Mouse (Mus musculus): ENCODE measurements around the gene Ly6g5b.
A peak's percentile ranks its signal among the peaks of the same experiment; 100 is the strongest.

The Ly6g5b gene

GRCm38 (mm10) chr17:35104079-35104478 lies 11.1 kb downstream of the Ly6g5b start:
- no peak for DNase-seq

GRCm38 (mm10) chr17:35103221-35103690 lies 12.0 kb downstream of the Ly6g5b start:
- DNase-seq, result peak; percentile 90

- no peak for DNase-seq
These were observed 12.9 kb downstream of the Ly6g5b start for GRCm38 (mm10) chr17:35102299-35102698.

- DNase-seq, result no peak
These were observed 14.1 kb downstream of the Ly6g5b start for GRCm38 (mm10) chr17:35101161-35101560.

GRCm38 (mm10) chr17:35100196-35100765 lies 14.9 kb downstream of the Ly6g5b start:
- no peak for DNase-seq

GRCm38 (mm10) chr17:35097164-35097655 lies 18.0 kb downstream of the Ly6g5b start:
- no peak for DNase-seq

- DNase-seq, result no peak
These were observed 18.6 kb downstream of the Ly6g5b start for GRCm38 (mm10) chr17:35096597-35096996.

- DNase-seq, result no peak
These were observed 20.5 kb downstream of the Ly6g5b start for GRCm38 (mm10) chr17:35094475-35095365.

- peak; percentile 92 for DNase-seq
These were observed 22.6 kb downstream of the Ly6g5b start for GRCm38 (mm10) chr17:35092403-35093198.

- peak; percentile 96 for DNase-seq
These were observed 24.9 kb downstream of the Ly6g5b start for GRCm38 (mm10) chr17:35090166-35090932.

- DNase-seq, result peak; percentile 100
These were observed 26.2 kb downstream of the Ly6g5b start, which contains the start of gene Abhd16a for GRCm38 (mm10) chr17:35088825-35089644. Abhd16a (plus strand) TSS chr17:35089263.

- no peak for DNase-seq
These were observed 27.1 kb downstream of the Ly6g5b start for GRCm38 (mm10) chr17:35088151-35088550.

GRCm38 (mm10) chr17:35085208-35085865 lies 29.9 kb downstream of the Ly6g5b start, which contains the start of gene Ly6g6f:
Ly6g6f (minus strand) TSS chr17:35085610.
- no peak for DNase-seq

- no peak for DNase-seq
These were observed 31.2 kb downstream of the Ly6g5b start for GRCm38 (mm10) chr17:35083929-35084497.

- DNase-seq, result no peak
These were observed 32.2 kb downstream of the Ly6g5b start for GRCm38 (mm10) chr17:35082841-35083576.

GRCm38 (mm10) chr17:35080710-35081109 lies 34.5 kb downstream of the Ly6g5b start:
- no peak for DNase-seq

GRCm38 (mm10) chr17:35080248-35080647 lies 35.0 kb downstream of the Ly6g5b start:
- DNase-seq, result no peak

- peak; percentile 93 for DNase-seq
These were observed 35.5 kb downstream of the Ly6g5b start for GRCm38 (mm10) chr17:35079778-35080177.

GRCm38 (mm10) chr17:35077786-35078233 lies 37.4 kb downstream of the Ly6g5b start, which contains the start of gene Ly6g6d:
Ly6g6d (minus strand) TSS chr17:35078065.
- DNase-seq, result peak; percentile 97

All from heart, adult 11 months (tissue).